Mouse (Mus musculus) liver, embryonic 16.5 days (tissue): ENCODE measurements around the gene Tmem274. TPM values are rescaled to one million over a fixed set of nuclear protein-coding genes. Genes with fewer than 3 reads are reported as not detected.

Experiments used
- ATAC-seq: fragments of 200-750 bp; cut with Nextera tagmentation; 2 replicates; pipeline ENCODE4 v1.8.0; 2017; ENCODE audit warnings: low read depth, mild to moderate bottlenecking, moderate number of reproducible peaks, moderate library complexity
- H3K27ac ChIP-seq: fragments of 300-500 bp; sonication (generic); 2 replicates; pipeline ENCODE4 v1.5.1; 2014; ENCODE audit warnings: mild to moderate bottlenecking, low read length
- H3K27me3 ChIP-seq: fragments of 300-500 bp; sonication (generic); 2 replicates; pipeline ENCODE4 v1.6.1; 2014; ENCODE audit warnings: low read depth, low read length, mixed read lengths; ENCODE audit not compliant: control insufficient read depth, insufficient read depth
- H3K36me3 ChIP-seq: fragments of 300-500 bp; sonication (generic); 2 replicates; pipeline ENCODE4 v1.6.1; 2014; ENCODE audit warnings: mild to moderate bottlenecking; ENCODE audit not compliant: control insufficient read depth, insufficient read depth
- H3K4me1 ChIP-seq: fragments of 300-500 bp; sonication (generic); 2 replicates; pipeline ENCODE4 v1.6.1; 2014; ENCODE audit warnings: low read depth, low read length, mixed read lengths; ENCODE audit not compliant: control insufficient read depth
- H3K4me2 ChIP-seq: fragments of 300-500 bp; sonication (generic); 2 replicates; pipeline ENCODE4 v1.6.1; 2014; ENCODE audit warnings: low read depth, low read length, mixed read lengths
- H3K4me3 ChIP-seq: fragments of 300-500 bp; sonication (generic); 2 replicates; pipeline ENCODE4 v1.5.1; 2014; ENCODE audit warnings: low read depth, mild to moderate bottlenecking, low read length
- H3K9ac ChIP-seq: fragments of 300-500 bp; sonication (generic); 2 replicates; pipeline ENCODE4 v1.6.1; 2014; ENCODE audit warnings: low read depth, low read length
- H3K9me3 ChIP-seq: fragments of 300-500 bp; sonication (generic); replicated peaks from 2 replicates; pipeline ENCODE4 v1.6.1; 2016; ENCODE audit warnings: low read length; ENCODE audit not compliant: control insufficient read depth
- WGBS: fragments of 180-500 bp; shearing (Covaris S2); extraction: QIAGEN DNeasy Blood & Tissue Kit; methylation state at CpG from one replicate; pipeline ENCODE4 v1.1.7; 2014; ENCODE audit not compliant: insufficient replicate concordance; 5-methylcytosine and 5-hydroxymethylcytosine counted together
- polyA plus RNA-seq: library from polyadenylated mRNA; unstranded; fragments of >200 nt; fragmentation: Nextera tagmentation; extraction: Ambion mirVana; gene quantifications from 2 replicates; pipeline ENCODE4 v1.2.1, GENCODE M21; 2015

Tmem274 gene
- polyA plus RNA-seq, 1 experiment from 2014 or later: 0.14 TPM

DNA sequence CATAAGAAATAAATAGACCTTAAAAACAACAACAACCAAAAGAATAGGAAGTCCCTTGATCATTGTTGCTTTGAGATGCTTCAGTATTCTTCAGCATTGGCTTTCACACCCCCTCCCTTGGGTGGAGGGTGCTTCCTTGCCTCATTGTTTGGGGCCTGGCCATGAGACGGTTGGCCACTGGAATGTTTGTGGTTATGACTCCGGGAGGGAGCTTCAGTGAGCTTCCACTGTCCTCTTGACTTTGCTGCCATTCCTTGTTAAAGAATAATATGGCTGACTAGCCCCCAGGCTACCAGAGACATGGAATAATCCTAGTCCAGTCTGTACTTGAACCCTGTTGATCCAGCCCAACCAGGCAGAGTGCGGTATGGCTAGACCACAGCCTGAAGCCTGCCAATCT is 29.7 kb downstream of the Tmem274 start:
- 46% methylated on average over 3 of the region's 3 CpGs for WGBS
- H3K36me3 ChIP-seq: no peaks in the 10 kb centered on the region
- H3K9me3 ChIP-seq: no peaks in the 10 kb centered on the region
- H3K4me1 ChIP-seq: no peaks in the 10 kb centered on the region
- no peak overlapping the region for H3K9ac ChIP-seq
- H3K27ac ChIP-seq: no peak overlapping the region
- H3K4me3 ChIP-seq: no peak overlapping the region
- no peak for ATAC-seq
- no peak overlapping the region for H3K4me2 ChIP-seq
- H3K27me3 ChIP-seq: no peaks in the 10 kb centered on the region

DNA sequence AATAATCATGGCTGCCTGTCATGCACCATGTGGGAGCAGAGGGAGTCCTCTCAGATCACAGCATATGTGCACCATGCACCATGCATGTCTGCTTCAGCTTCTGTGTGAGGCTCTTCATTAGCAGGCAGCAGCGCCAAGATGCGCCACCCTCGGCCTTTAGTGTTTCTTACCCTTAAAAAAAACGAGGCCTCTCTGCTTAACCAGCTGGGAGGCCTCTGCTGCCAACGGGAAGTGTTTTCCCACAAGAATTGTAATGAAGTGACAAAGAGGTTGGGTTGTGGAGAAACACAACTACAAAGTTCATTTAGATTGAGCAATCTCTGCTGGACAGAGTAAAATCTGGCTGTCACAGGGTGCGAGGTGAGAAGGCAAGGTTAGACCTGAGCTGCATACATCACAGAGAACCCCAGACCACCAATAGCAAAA is 34.1 kb downstream of the Tmem274 start:
- no peak overlapping the region for H3K9ac ChIP-seq
- 0 out of 2 replicates have a peak, but pooled peaks have one; percentile 35 for ATAC-seq
- H3K9me3 ChIP-seq: no peaks in the 10 kb centered on the region
- no peak overlapping the region for H3K27ac ChIP-seq
- 36% methylated on average over 6 of the region's 6 CpGs for WGBS
- no peak overlapping the region for H3K4me2 ChIP-seq
- no peak overlapping the region for H3K4me3 ChIP-seq
- H3K4me1 ChIP-seq: no peaks in the 10 kb centered on the region
- H3K27me3 ChIP-seq: no peaks in the 10 kb centered on the region
- H3K36me3 ChIP-seq: no peaks in the 10 kb centered on the region

DNA sequence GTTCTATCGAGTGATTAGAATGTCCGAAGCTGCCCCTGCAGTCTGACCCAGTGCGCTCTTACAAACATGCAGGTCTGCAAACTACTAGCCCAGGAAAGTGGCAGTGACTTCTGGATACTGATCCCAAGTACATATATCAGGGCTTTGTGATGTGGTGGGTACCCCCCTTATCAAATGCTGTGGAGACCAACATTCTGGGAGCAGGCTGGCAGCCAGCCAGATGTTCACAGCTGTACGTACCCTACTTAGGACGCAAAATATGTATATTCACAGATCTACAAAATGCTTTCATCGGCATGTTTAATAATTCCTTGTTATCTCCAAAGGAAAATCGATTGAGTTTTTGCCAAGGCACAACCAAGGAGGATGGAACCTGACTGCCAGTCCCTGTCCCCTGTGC is 34.9 kb downstream of the Tmem274 start:
- Histone ChIP-seq H3K4me1 (no peaks in the 10 kb centered on the region), H3K9ac (no peak overlapping the region), H3K27ac (no peak overlapping the region), H3K4me2 (no peak overlapping the region), H3K4me3 (no peak overlapping the region), H3K36me3 (no peaks in the 10 kb centered on the region), H3K27me3 (no peaks in the 10 kb centered on the region), H3K9me3 (no peaks in the 10 kb centered on the region)
- 74% methylated on average over 7 of the region's 7 CpGs for WGBS
- no peak for ATAC-seq

DNA sequence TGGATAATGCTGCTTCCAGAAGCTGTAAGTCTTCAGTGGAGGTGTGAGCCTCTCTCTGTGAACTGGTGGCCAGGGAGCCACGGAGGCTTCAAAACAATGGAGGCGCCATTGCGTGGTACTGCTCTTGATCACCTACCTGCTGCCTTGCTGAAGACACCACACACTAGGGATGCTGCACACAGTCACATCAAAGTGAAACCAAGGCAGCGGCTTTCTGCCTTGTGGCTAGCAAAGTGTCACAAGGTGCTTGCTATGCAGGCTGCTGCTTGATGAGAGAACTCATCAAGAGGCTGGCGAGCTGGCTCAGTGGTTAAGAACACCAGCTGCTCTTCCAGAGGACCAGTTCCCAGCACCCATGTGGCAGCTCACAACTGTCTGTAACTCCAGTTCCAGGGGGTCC is 38.5 kb downstream of the Tmem274 start:
- no peak for ATAC-seq
- H3K9ac ChIP-seq: no peak overlapping the region
- H3K27ac ChIP-seq: no peak overlapping the region
- peaks cover 6% of the 10 kb centered on the region for H3K27me3 ChIP-seq
- H3K36me3 ChIP-seq: no peaks in the 10 kb centered on the region
- H3K9me3 ChIP-seq: no peaks in the 10 kb centered on the region
- no peak overlapping the region for H3K4me2 ChIP-seq
- no peak overlapping the region for H3K4me3 ChIP-seq
- WGBS: 76% methylated on average over 5 of the region's 5 CpGs
- peaks cover 11% of the 10 kb centered on the region for H3K4me1 ChIP-seq

DNA sequence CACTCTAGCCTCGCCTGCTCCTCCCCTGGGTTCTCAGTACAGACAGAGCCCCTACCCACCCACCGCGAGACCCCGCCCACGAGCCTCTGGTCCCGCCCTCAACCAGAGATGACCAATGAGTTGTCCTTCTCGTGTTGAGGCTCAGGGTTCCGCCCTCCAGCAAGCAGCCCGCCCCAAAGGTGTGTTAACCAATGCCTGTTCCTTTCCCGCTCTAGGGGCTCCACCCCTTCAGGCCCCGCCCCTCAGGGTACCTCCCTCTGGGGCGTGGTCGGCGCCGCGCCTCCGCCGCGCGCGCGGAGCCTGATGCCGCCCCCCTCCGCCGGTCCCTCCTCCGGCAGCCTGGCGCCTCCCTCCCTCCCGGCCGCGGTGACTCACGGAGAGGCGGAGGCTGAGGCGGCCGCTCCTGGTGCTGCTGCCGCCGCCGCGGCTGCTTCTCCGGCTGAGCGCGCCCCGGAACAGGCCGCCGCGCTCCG is 40.7 kb downstream of the Tmem274 start, which contains the start of gene Ctnnbip1:
Ctnnbip1 (plus strand) TSS at position 369 of the 473 bp plus-strand sequence.
- H3K27ac ChIP-seq: no peak within 1 kb of the TSS
- H3K9ac ChIP-seq: peak within 1 kb of the TSS; percentile 68
- H3K36me3 ChIP-seq: no peaks in the 10 kb centered on the region

DNA sequence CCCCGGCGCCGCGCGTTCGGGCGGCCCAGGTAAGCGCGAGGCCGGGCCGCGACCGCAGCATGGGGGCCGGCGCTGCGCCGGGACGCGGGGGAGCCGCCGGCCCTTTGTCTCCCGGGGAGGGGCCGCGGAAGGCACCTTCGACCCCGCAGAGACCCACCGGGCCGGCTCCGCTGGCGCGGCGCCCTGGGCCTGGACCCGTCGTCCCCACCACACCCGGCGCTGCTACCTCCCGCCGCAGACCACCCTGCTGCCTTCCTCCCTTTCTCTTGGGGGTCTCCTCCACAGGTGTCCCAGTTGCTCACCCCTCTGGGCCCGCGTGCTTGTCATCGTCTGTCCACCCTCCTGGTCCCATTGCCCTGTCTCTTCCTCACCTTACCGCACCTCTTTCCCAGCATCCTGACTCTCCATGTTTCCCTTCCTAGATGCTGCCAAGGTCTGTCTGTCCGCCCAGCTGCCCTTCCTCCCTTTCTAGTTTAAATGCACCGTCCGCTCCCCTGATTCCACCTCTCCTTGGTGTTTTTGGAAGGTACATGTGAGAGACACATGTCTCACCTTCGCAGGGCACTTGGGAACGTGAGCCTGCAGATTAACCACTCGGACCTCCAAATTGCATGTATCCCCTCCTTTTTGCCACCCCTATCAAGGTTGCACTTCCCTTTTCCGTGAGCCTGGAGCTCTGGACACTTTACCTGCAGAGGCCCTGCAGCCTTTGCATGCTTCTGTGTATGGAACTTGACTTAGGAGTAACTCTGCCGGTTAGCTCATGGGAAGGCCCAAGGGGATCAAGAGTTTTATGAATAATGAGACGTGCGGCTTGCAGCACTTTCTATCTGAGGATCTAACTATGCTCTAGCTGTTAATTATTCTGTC is 41.4 kb downstream of the Tmem274 start:
- no peak; the same call in 1 of the 2 replicates for ATAC-seq
- WGBS: 6% methylated on average over 45 of the region's 52 CpGs
- Histone ChIP-seq H3K36me3 (no peaks in the 10 kb centered on the region), H3K27me3 (peaks cover 6% of the 10 kb centered on the region), H3K4me2 (peak overlapping the region; percentile 91), H3K27ac (no peak overlapping the region), H3K9me3 (no peaks in the 10 kb centered on the region), H3K4me1 (peaks cover 11% of the 10 kb centered on the region), H3K9ac (peak overlapping the region; percentile 68), H3K4me3 (peak overlapping the region; percentile 70)

More for the DNA sequence above, 40.7 kb downstream of the Tmem274 start, which contains the start of gene Ctnnbip1:
- peaks cover 6% of the 10 kb centered on the region for H3K27me3 ChIP-seq
- peak within 1 kb of the TSS; percentile 70 for H3K4me3 ChIP-seq
- WGBS: under 1% methylated on average over 43 of the region's 46 CpGs
- H3K9me3 ChIP-seq: no peaks in the 10 kb centered on the region
- H3K4me1 ChIP-seq: peaks cover 11% of the 10 kb centered on the region
- ATAC-seq: peak; percentile 96
- H3K4me2 ChIP-seq: peak within 1 kb of the TSS; percentile 91

DNA sequence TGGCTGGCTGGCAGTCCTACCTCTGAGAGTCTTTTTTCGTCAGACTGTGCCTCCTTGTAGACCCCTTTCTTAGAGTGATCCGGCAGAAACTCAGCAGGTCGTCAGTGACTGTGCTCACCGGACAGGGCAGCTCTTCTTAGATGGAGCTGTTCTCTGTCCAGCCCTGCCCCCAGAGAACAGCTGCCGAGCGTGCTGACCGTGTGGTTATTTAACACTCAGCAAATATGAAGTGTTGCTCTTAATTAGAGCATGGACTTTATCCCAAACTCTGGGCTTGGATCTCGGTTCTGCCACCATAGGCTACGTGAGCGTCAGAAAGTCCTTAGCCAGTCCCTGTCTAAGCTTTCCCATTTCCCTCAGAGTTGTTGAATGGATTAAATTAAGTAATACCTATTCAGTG is 44.1 kb downstream of the Tmem274 start:
- no peak overlapping the region for H3K4me3 ChIP-seq
- peaks cover 6% of the 10 kb centered on the region for H3K27me3 ChIP-seq
- H3K27ac ChIP-seq: no peak overlapping the region
- peaks cover 11% of the 10 kb centered on the region for H3K4me1 ChIP-seq
- no peaks in the 10 kb centered on the region for H3K36me3 ChIP-seq
- no peak overlapping the region for H3K9ac ChIP-seq
- no peak overlapping the region for H3K4me2 ChIP-seq
- H3K9me3 ChIP-seq: no peaks in the 10 kb centered on the region
- WGBS: 61% methylated on average over 10 of the region's 10 CpGs
- no peak for ATAC-seq

DNA sequence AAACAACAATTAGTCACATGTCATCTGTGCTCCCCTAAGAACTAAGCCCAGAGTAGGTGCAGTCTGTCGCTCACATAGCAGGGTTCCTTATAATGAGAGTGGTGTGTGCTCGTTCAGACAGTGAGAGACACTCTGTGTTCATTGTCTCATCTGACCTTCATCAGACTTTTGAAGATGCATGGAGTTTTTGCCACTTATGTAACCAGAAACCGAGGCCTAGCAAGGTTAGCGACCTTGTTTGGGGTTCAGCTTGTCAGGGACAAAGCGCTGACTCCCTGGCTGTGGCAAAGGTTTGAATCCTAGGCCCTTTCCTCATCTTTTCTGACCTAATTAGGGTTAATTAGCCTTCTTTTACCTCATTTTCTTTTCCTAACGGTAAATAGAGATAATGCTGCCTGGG is 46.8 kb downstream of the Tmem274 start:
- WGBS: 68% methylated on average over 6 of the region's 6 CpGs
- H3K27ac ChIP-seq: no peak overlapping the region
- no peaks in the 10 kb centered on the region for H3K27me3 ChIP-seq
- H3K36me3 ChIP-seq: no peaks in the 10 kb centered on the region
- no peaks in the 10 kb centered on the region for H3K9me3 ChIP-seq
- no peak overlapping the region for H3K4me3 ChIP-seq
- H3K9ac ChIP-seq: no peak overlapping the region
- no peaks in the 10 kb centered on the region; the same call in 1 of the 2 replicates for H3K4me1 ChIP-seq
- no peak overlapping the region for H3K4me2 ChIP-seq
- no peak for ATAC-seq

DNA sequence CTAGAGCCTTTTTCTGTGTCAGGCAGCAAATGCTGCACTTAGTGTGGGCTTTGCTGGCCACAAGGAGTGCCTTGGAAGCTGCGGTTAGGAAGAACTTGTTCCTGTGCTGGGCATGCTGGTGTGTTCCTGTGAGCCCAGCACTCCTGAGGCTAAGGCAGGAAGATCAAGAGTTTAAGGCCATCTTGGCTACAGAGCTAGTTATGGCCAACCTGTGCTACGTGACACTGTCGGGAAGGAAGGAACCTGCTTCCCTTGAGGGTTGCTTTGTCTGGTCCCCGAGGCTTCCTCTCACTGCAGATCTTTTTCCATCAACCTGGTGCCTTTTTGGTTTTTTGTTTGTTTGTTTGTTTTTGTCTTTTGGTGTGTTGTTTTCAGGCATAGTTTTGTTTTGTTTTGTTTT is 48.0 kb downstream of the Tmem274 start:
- H3K4me2 ChIP-seq: no peak overlapping the region
- H3K9ac ChIP-seq: no peak overlapping the region
- H3K4me3 ChIP-seq: no peak overlapping the region
- H3K36me3 ChIP-seq: no peaks in the 10 kb centered on the region
- no peaks in the 10 kb centered on the region for H3K27me3 ChIP-seq
- no peaks in the 10 kb centered on the region for H3K9me3 ChIP-seq
- 55% methylated on average over 4 of the region's 4 CpGs for WGBS
- H3K27ac ChIP-seq: no peak overlapping the region
- no peak for ATAC-seq
- H3K4me1 ChIP-seq: no peaks in the 10 kb centered on the region; the same call in 1 of the 2 replicates
